Mouse (Mus musculus) kidney, postnatal 0 days (tissue): ENCODE measurements around the gene Clic3. TPM values are rescaled to one million over a fixed set of nuclear protein-coding genes. Genes with fewer than 3 reads are reported as not detected.
A peak's percentile ranks its signal among the peaks of the same experiment; 100 is the strongest.

Source experiments
- ATAC-seq: fragments of 200-750 bp; cut with Nextera tagmentation; replicated peaks from 2 replicates; pipeline ENCODE4 v1.8.0; 2017; ENCODE audit warnings: low read depth, moderate number of reproducible peaks, moderate TSS enrichment, moderate library complexity; ENCODE audit not compliant: low FRiP score
- DNase-seq: peaks from one replicate; pipeline ENCODE4 v3.0.0-alpha.2; 2016; ENCODE audit warnings: low spot score
- H3K27ac ChIP-seq: fragments of 300-500 bp; sonication (generic); 2 replicates; pipeline ENCODE4 v1.5.1; 2014; ENCODE audit warnings: mild to moderate bottlenecking
- H3K27me3 ChIP-seq: fragments of 300-500 bp; sonication (generic); 2 replicates; pipeline ENCODE4 v1.6.1; 2014; ENCODE audit warnings: low read length, mixed read lengths; ENCODE audit not compliant: insufficient read depth
- H3K36me3 ChIP-seq: fragments of 300-500 bp; sonication (generic); 2 replicates; pipeline ENCODE4 v1.6.1; 2014; ENCODE audit warnings: low read length, mixed read lengths; ENCODE audit not compliant: insufficient read depth
- H3K4me1 ChIP-seq: fragments of 300-500 bp; sonication (generic); replicated peaks from 2 replicates; pipeline ENCODE4 v1.6.1; 2014; ENCODE audit warnings: antibody characterized with exemption, low read length, mixed read lengths; ENCODE audit not compliant: insufficient read depth
- H3K4me2 ChIP-seq: fragments of 300-500 bp; sonication (generic); 2 replicates; pipeline ENCODE4 v1.6.1; 2014; ENCODE audit warnings: mild to moderate bottlenecking, low read length, moderate library complexity, mixed read lengths
- H3K4me3 ChIP-seq: fragments of 300-500 bp; sonication (generic); replicated peaks from 2 replicates; pipeline ENCODE4 v1.5.1; 2014; ENCODE audit warnings: low read depth, low read length
- H3K9ac ChIP-seq: fragments of 300-500 bp; sonication (generic); 2 replicates; pipeline ENCODE4 v1.6.1; 2014; ENCODE audit warnings: low read depth, low read length
- H3K9me3 ChIP-seq: fragments of 300-500 bp; sonication (generic); replicated peaks from 2 replicates; pipeline ENCODE4 v1.6.1; 2016; ENCODE audit warnings: low read length, inconsistent platforms, mixed read lengths
- CTCF ChIP-seq: IDR thresholded peaks from 2 replicates; pipeline ENCODE4 v1.5.1; 2016; ENCODE audit warnings: antibody characterized with exemption, low read depth, mild to moderate bottlenecking, moderate library complexity
- WGBS: fragments of 180-500 bp; shearing (Covaris S2); extraction: QIAGEN DNeasy Blood & Tissue Kit; methylation state at CpG from one replicate; pipeline ENCODE4 v1.1.7; 2014; 5-methylcytosine and 5-hydroxymethylcytosine counted together
- polyA plus RNA-seq: library from polyadenylated mRNA; unstranded; fragments of >200 nt; fragmentation: Nextera tagmentation; extraction: Ambion mirVana; gene quantifications from 2 replicates; pipeline ENCODE4 v1.2.1, GENCODE M21; 2015

Clic3 gene
- polyA plus RNA-seq, 1 experiment from 2014 or later = 10.3 TPM

- H3K27me3 ChIP-seq = no peaks in the 10 kb centered on the region
- peaks cover 29% of the 10 kb centered on the region for H3K36me3 ChIP-seq
- 0 out of 2 replicates have a peak, but pooled peaks cover 3% of the 10 kb centered on the region for H3K4me1 ChIP-seq
- no peak overlapping the region for H3K27ac ChIP-seq
- no peak overlapping the region for H3K9ac ChIP-seq
- no peak for TF ChIP-seq CTCF
- no peak overlapping the region for H3K4me3 ChIP-seq
- no peak overlapping the region for H3K4me2 ChIP-seq
- ATAC-seq (no peak), DNase-seq (no peak)
- 91% methylated on average over 10 of the region's 10 CpGs for WGBS
- no peaks in the 10 kb centered on the region for H3K9me3 ChIP-seq
These were observed 20.3 kb upstream of the Clic3 start for GRCm38 (mm10) chr2:25436286-25436820.

DNA sequence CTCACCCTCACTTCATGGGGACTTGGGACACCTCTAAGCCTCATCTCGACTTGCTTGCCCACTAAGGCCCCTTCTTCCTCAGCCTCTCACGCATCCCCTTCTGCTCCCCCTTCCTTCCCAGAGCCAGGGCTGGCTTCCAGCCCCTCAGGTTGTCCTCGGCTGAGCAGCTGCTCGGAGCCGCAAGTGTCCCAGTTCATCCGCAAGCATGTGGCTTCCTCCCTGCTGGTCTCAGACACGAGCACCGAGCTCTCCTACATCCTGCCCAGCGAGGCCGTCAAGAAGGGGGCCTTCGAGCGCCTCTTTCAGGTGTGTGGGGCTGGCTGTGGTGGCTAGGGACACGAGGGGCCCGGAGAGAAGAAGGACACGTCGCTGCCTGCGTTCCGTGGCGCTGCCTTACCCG, 15.6 kb upstream of the Clic3 start:
- Histone ChIP-seq H3K9ac (no peak overlapping the region), H3K36me3 (peaks cover 50% of the 10 kb centered on the region), H3K4me3 (no peak overlapping the region), H3K27ac (no peak overlapping the region), H3K27me3 (no peaks in the 10 kb centered on the region), H3K9me3 (no peaks in the 10 kb centered on the region), H3K4me1 (no peaks in the 10 kb centered on the region), H3K4me2 (no peak overlapping the region)
- DNase-seq = no peak
- no peak for TF ChIP-seq CTCF
- no peak for ATAC-seq
- WGBS = 83% methylated on average over 20 of the region's 20 CpGs

DNA sequence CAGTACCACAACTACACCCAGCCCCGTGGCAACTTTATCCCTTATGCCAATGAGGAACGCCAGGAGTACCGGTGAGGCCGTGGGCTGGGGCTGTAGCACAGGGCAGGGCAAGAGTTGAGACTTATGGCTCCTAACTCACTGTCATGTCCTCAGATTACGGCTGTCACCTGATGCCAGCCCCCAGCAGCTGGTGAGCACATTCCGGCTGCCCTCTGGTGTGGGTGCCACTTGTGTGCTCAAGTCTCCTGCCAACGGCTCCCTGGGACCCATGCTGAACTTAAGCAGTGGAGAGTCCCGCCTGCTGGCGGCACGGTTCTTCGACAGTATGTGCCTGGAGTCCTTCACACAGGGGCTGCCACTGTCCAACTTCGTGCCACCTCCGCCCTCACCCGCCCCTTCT, 14.0 kb upstream of the Clic3 start:
- DNase-seq (no peak), ATAC-seq (no peak)
- Histone ChIP-seq H3K27me3 (no peaks in the 10 kb centered on the region), H3K4me2 (no peak overlapping the region), H3K9me3 (no peaks in the 10 kb centered on the region), H3K4me3 (no peak overlapping the region), H3K27ac (no peak overlapping the region), H3K9ac (no peak overlapping the region), H3K4me1 (no peaks in the 10 kb centered on the region), H3K36me3 (peaks cover 46% of the 10 kb centered on the region)
- 81% methylated on average over 14 of the region's 14 CpGs for WGBS
- no peak for TF ChIP-seq CTCF

- 72% methylated on average over 8 of the region's 8 CpGs for WGBS
These were observed 5.6 kb upstream of the Clic3 start for GRCm38 (mm10) chr2:25450853-25451647.

DNA sequence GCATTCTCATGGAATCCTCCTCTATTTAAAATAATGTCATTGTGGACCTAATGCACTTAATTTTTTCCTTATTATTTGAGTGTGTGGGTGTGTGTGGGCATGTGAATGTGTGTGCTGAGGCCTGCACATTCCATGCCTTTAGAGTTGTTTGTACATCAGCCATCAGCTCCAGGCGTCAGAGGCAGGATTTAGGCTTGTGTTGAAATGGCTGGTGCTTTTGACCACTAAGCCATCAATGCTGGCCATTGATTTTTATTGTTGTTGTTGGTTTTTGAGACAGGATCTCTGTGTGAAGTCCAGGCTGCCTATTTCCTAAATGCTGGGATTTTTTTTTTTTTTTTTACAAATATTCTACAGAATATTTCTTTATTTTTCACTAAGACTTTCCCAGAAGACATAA, 3.7 kb upstream of the Clic3 start:
- no peak for ATAC-seq
- no peak overlapping the region for H3K4me3 ChIP-seq
- DNase-seq = no peak
- 0 out of 2 replicates have a peak, but pooled peaks cover under 1% of the 10 kb centered on the region for H3K36me3 ChIP-seq
- H3K4me2 ChIP-seq = no peak overlapping the region
- no peak overlapping the region; the same call in 1 of the 2 replicates for H3K27ac ChIP-seq
- no peak overlapping the region for H3K9ac ChIP-seq
- H3K4me1 ChIP-seq = no peaks in the 10 kb centered on the region
- TF ChIP-seq CTCF = no peak
- H3K27me3 ChIP-seq = no peaks in the 10 kb centered on the region
- whole genome bisulfite sequencing = 43% methylated on average over 1 of the region's 1 CpGs
- H3K9me3 ChIP-seq = no peaks in the 10 kb centered on the region

More at GRCm38 (mm10) chr2:25450853-25451647, 5.6 kb upstream of the Clic3 start:
- Histone ChIP-seq H3K9me3 (no peaks in the 10 kb centered on the region), H3K36me3 (0 out of 2 replicates have a peak, but pooled peaks cover 8% of the 10 kb centered on the region), H3K27me3 (no peaks in the 10 kb centered on the region), H3K4me1 (no peaks in the 10 kb centered on the region), H3K4me3 (no peak overlapping the region), H3K27ac (peak overlapping the region; percentile 19; the same call in 1 of the 2 replicates), H3K9ac (no peak overlapping the region), H3K4me2 (no peak overlapping the region)
- no peak for DNase-seq
- no peak for TF ChIP-seq CTCF
- ATAC-seq = no peak

- no peak overlapping the region for H3K4me2 ChIP-seq
- H3K27me3 ChIP-seq = no peaks in the 10 kb centered on the region
- no peak overlapping the region for H3K4me3 ChIP-seq
- H3K4me1 ChIP-seq = peaks cover 13% of the 10 kb centered on the region; the same call in 1 of the 2 replicates
- TF ChIP-seq CTCF = no peak
- DNase-seq (no peak), ATAC-seq (no peak)
- no peaks in the 10 kb centered on the region for H3K36me3 ChIP-seq
- no peak overlapping the region for H3K27ac ChIP-seq
- H3K9ac ChIP-seq = 0 out of 2 replicates have a peak overlapping the region, but pooled peaks have one; percentile 8
- no peaks in the 10 kb centered on the region for H3K9me3 ChIP-seq
- 84% methylated on average over 9 of the region's 9 CpGs for WGBS
These were observed 621 bp downstream of the Clic3 start for GRCm38 (mm10) chr2:25457022-25457896.
